Mouse (Mus musculus): ENCODE results near the gene Gpr65. TPM values are rescaled to one million over a fixed set of nuclear protein-coding genes. Genes with fewer than 3 reads are reported as not detected.
A peak's percentile ranks its signal among the peaks of the same experiment; 100 is the strongest.
"Not testable (repeated sequence)": the region's sequence is repeated elsewhere in the genome, so short reads cannot be mapped to it uniquely, and the experiment has no call there.

The Gpr65 gene
- total RNA-seq (2021), result 1 to 10 TPM in 1 of 2 experiments, under 1 TPM in 1; 0.89 to 1.2 TPM
- long read RNA-seq, experiment 1, partial matches to known transcripts, result 0 of 1 reads
- long read RNA-seq, experiment 1, other reads (novel, unspliced or antisense), result 0 of 1 reads
- long read RNA-seq, experiment 2, result 0 reads

GRCm38 (mm10) chr12:98268441-98269369 is at the start of gene Gpr65:
TSS of gene Gpr65 (plus strand) at chr12:98268635.
- DNase-seq, result no peak

DNA sequence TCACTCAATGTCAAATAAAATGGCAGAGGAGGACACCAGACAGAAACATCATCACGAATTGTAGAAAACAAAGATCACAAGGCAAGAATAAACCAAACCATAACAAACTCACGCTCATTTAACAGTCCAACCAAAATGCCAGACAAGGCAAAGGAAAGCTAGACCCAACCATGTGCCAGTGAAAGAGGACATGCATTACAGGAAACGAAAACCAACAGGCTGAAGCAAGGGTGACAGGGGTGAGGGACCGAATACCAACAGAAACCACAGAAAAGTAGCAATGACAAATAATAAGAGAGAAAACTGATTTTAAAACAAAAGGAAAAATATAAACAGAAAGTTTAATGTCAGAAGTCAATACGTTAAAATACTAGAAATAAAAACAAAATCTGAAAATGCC is 45.1 kb upstream of the Gpr65 start:
- no peak for DNase-seq

GRCm38 (mm10) chr12:98227037-98227436 is 41.4 kb upstream of the Gpr65 start:
- DNase-seq, result no peak

DNA sequence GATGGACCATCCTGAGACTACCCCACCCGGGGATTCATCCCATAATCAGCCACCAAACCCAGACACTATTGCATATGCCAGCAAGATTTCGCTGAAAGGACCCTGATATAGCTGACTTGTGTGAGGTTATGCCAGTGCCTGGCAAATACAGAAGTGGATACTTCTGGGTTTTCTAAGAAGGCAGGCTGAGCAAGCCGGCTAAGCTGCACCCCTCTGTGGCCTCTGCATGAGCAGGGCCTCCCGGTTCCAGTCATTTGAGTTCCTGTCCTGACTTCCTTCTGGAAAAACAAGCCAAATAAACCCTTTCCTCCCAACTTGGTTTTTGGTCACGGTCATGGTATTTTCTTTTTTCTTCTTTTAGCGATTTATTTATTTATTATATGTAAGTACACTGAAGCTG is 30.0 kb upstream of the Gpr65 start:
- not testable (repeated sequence) for DNase-seq

DNA sequence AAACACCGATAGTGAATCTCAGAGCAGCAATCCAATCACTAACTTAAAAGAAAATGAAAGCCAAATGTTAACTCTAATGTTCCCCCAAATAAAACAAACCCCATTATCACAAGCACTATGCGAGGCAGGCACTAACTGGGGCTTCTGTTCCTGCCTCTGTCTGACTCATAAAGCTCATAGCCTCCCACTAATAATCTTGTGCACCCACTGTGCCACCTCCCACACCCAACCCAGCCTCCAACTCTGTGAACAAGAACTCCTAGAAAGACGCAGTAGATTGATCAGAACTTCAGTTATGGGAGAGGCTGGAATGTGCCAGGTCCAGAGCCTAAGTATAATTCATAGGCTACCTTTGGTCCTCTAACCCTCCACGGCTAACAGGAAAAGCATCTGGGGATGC is 24.3 kb upstream of the Gpr65 start:
- no peak for DNase-seq

DNA sequence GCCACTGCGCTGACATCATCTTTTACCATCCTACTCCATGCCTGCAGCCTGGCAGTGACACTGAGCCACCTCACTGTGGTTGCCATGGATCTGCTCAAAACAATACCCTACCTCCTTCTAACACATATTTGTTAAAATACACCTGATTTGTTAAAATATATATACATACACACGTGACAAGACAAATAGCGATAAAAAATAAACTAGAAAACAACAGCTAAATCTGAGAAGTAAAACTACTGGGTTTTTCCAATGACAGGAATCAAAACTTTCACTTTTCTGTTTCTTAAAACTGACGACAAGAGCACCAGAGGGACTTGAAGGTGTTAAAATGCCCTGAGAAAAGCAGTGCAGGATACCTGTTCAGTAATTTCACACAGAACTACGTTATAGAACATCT is 23.6 kb upstream of the Gpr65 start:
- DNase-seq, result no peak

GRCm38 (mm10) chr12:98246835-98247234 is 21.6 kb upstream of the Gpr65 start:
- DNase-seq, result peak in 1 of 2 experiments; percentile 33

DNA sequence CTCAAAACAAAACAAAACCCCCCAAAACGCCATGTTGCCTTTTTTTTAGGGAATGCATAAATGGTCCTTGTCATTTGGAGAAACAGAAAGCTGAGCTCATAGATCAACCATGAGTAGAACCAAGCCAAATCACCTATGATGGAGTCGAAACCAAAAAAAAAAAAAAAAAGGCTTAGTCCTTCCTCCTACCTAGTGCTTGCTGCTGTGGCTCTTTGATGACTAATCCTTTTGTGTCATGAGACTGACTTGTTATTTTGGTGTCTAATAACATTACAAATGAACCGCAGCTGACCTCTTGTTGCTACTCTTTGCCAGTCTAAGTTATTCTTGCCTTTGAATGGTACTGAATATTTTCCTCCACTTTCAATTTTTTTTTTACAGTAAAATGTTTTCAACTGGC is 18.8 kb upstream of the Gpr65 start:
- DNase-seq, result no peak

- no peak for DNase-seq
These were observed 18.1 kb upstream of the Gpr65 start for GRCm38 (mm10) chr12:98250327-98250726.

DNA sequence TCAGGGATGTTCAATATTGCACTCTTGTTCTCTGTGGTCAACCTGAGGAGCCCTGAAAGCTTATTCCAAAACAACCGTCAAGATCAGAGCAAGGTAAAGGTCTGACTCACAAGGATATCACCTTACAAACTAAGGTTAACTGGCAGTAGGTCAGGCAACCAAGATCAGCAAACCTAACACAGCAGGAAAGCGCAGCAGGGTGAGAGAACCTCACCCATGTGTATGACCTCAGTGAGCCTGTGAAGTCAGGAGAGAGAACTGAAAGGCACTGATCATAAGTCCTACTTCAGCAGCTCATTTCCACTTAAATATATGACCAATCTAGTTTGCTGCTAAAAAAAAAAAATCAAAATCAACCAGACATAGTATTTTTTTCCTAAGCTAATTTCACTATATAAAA is 16.0 kb upstream of the Gpr65 start:
- no peak for DNase-seq

DNA sequence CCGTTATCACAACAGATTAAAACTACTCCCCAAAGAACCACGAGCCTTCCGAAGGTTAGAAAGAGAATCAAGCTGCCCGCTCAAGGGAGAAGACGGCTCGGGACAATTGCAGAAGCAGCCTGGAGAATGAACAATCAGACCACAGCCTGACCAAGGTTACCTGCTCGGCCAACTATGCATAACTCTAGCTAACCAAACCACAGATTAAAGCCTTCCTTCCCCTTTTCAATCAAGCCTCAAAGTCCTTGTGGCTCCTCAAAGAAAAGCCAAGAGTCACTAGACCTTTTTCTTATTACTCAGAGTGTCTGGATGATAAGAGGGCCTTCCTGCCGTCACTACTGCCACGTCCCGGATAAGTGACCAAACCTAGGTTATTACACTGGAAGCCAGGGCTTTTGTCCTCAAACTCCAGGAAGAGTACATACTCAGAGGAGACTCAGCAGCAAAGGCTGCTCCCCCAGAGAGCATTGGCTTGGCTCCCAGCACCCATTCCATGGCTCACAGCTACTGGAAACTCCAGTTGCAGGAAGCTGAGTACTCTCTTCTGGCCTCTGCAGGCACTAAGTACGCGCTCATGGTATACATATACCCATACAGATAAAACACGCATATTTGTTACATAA is 13.0 kb upstream of the Gpr65 start:
- DNase-seq, result no peak

DNA sequence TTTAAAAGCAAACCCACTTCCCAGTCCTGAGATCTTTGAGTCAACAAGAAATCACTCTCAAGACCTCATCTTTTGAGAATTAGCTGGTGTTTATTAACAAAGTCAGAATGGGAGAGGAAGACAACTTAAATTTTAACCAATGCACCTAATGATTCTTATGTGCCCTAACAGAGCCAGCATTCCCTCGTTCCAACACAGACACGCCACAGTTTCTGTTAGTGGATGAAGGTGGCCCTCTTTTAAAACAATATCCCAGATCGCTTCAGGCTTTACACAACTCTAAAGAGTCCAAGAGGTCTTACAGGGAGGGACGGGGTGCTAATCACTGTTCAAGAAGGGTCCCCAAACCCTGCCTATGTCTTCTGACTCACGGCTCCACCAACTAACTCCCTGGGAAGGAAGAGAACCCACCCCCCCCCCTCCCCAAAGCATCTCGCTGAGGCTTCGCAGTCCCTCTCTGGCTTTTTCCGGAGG is 10.0 kb upstream of the Gpr65 start:
- no peak for DNase-seq

DNA sequence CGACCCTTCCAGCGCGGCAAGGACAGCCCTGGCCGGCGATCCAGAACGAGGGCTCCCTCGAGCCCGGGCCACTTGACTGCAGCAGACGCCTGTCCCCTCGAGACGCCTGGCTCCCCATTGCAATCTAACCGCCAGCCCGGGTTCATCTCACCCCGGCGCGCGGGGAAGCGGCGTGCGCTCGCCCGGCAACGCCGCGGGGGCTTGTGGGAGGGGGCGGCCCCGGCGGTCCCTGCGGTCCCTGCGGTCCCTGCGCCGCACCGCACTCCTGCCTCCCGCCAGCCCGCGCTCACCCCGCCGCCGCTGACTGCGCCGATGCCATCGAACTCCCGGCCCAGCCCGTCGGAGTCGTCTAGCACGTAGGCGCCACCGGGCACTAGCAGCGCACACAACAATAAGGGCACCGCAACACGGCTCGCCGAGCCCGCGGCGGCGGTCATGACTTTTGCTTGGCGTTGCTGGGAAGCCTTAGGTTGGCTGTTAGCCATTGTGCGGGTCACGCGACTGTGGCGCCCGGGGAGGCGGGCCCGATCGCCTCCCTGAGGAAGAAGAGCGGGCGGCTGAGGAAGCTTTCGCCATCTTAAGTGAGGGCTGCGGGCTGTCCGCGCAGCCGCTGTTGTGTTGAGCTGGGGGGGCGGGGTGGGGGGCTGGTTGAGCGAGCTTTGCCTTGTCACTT is 9.5 kb upstream of the Gpr65 start, which contains the start of gene Galc:
Gene Galc, minus strand, starts transcription at position 615 of the 673 bp plus-strand sequence.
- DNase-seq, result peak; percentile 93 to 95

DNA sequence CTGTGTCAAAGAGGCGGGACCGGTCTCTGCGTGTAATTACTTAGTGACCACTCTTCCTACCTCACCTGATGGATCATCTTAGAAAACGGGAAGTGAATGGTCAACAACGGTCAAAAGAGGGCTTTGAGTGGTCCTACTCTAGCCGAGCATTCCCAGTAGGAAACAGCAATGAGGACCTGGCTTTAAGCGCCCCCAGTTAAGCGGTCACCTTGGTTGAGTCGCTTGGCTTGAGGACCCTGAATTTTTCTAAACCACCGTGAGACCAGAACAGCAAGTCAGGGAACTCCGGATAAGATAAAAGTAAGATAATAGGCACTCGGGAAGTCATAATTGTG is 8.9 kb upstream of the Gpr65 start:
- DNase-seq, result no peak

DNA sequence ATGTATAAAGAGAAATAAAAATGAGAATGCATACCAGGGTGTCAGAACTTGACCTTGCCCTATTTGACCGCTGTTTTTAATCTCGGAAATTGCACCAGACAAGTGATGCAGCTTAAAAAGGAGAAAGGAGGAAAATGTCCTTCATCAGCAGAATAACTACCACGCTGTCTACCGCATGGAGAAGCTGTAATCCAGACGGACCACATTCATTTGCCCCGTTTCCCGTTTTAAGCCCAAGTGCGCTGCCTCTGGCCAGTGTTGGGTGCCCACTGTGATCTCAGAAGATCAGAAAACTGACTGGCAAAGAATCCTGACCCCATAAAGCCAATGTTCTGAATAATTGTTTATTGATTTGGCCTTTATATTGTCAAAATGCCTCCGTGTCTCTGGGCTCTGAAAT is 2.7 kb upstream of the Gpr65 start:
- no peak for DNase-seq

- no peak for DNase-seq
These were observed 1.6 kb downstream of the Gpr65 start for GRCm38 (mm10) chr12:98269791-98270745.

DNA sequence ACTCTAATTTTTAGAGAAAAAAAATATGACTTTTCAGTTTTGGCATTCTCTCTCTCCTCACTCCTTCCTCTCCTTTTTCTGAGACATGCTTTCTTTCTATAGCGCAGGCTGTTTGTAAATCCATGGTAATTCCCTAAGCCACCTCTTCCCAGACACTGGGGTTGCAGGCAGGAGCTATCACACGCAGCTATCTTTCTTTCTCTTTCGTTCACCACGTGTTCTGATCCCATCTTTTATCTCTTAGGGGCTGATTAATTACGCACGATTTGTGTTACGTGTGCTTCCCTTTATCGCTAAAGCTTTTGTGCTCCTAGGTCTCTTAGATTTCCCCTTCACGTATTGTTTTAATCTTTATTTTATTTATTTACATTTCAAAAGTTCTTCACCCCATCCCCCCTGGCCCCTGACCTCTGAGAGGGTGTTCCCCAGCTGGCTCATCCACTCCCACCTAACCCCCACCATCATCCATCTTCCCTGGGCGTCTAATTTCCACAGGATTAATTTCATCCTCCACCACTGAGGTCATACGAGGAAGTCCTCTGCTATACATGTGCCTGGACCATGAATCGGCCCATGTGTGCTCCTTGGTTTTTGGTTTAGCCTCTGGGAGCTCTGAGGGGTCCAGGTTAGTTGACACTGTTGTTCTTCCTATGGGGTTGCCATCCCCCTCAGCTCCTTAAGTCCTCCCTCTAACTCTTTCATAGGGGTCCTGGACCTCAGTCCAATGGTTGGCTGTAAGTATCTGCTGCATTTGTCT is 2.6 kb downstream of the Gpr65 start:
- DNase-seq, result no peak

- no peak for DNase-seq
These were observed 4.0 kb downstream of the Gpr65 start for GRCm38 (mm10) chr12:98272433-98272832.

- peak; percentile 41 to 69 for DNase-seq
These were observed 12.1 kb downstream of the Gpr65 start for GRCm38 (mm10) chr12:98280530-98280929.

DNA sequence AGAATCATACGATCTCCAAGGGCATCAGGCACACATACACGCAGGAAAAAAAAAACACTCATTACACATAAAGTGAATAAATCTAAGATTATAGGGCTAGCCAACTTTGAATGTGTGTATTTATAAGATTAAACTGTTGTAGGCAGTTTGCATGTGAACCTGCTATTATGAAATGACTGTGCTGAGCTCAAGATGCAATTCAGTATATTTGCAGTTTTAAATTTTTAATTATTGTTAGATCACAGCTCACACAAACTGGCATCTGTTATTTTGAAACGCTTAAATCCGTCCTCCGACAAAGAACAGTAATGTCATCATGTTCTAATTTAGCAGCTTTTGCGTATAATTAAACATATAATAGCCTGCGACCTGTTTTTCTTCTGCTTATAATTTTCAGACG is 12.6 kb downstream of the Gpr65 start:
- no peak for DNase-seq
